Mouse (Mus musculus): ENCODE measurements around the gene 4931406C07Rik.

DNA sequence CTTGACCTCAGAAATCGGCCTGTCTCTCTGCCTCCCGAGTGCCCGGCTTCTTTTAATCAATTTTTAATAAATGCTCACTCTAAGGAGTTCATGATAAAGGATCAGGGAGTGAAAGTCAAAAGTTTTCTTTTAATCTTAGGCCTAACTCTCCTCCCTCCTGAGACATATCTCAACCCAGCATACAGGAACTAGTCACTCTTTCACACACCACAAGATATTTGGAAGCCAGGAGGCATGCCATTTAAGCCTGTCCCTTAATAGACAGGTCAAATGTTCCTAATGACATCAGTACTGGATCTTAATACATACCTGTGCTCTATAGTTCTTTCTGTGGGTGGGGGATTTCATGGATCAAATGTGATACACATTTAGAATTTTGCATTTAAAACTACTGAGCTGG is 27.9 kb downstream of the 4931406C07Rik start:
- no peak for TF ChIP-seq MYOD1 (IDR thresholded peaks at IDR 0.05; ENCODE audit: control insufficient read depth, insufficient read length, low read depth)
- TF ChIP-seq CTCF (IDR thresholded peaks at IDR 0.05; ENCODE audit: control insufficient read depth, insufficient read depth, insufficient read length), result no peak
- TF ChIP-seq MYOG (IDR thresholded peaks at IDR 0.05; ENCODE audit: control insufficient read depth, extremely low read depth, insufficient read length), result no peak
- TF ChIP-seq MAX (IDR thresholded peaks at IDR 0.05), result no peak
- no peak for TF ChIP-seq FOSL1 (IDR thresholded peaks at IDR 0.05; ENCODE audit: insufficient read depth, low read length, poor library complexity, severe bottlenecking)
- TF ChIP-seq USF1 (IDR thresholded peaks at IDR 0.05; ENCODE audit: low read depth), result no peak

Data from C2C12 (cell line).